Mouse (Mus musculus): ENCODE measurements around the gene Mrpl52. TPM values are rescaled to one million over a fixed set of nuclear protein-coding genes. Genes with fewer than 3 reads are reported as not detected.

The Mrpl52 gene
- polyA plus RNA-seq, 1 experiment from 2014 or later = 252 TPM

- no peak overlapping the region for H3K9ac ChIP-seq (ENCODE audit: low read depth, low read length)
- no peaks in the 10 kb centered on the region for H3K36me3 ChIP-seq (ENCODE audit: control insufficient read depth, insufficient read depth, low read length)
- no peaks in the 10 kb centered on the region for H3K27me3 ChIP-seq (ENCODE audit: control insufficient read depth, insufficient read depth, low read depth, low read length)
- no peak overlapping the region for H3K4me3 ChIP-seq (ENCODE audit: low read depth, low read length)
- no peak for ATAC-seq
- H3K27ac ChIP-seq (ENCODE audit: low read length) = no peak overlapping the region
- H3K4me2 ChIP-seq (ENCODE audit: low read length) = no peak overlapping the region
- no peaks in the 10 kb centered on the region for H3K9me3 ChIP-seq (replicated peaks; ENCODE audit: control insufficient read depth, low read length, poor library complexity, severe bottlenecking)
- 0 out of 2 replicates have a peak, but pooled peaks cover 2% of the 10 kb centered on the region for H3K4me1 ChIP-seq (ENCODE audit: control insufficient read depth, insufficient read depth, low read length)
- WGBS = 80% methylated on average over 25 of the region's 25 CpGs
Observed at GRCm38 (mm10) chr14:54408336-54409056, 18.2 kb upstream of the Mrpl52 start.

- no peak for ATAC-seq
- H3K9me3 ChIP-seq (replicated peaks; ENCODE audit: control insufficient read depth, low read length, poor library complexity, severe bottlenecking) = no peaks in the 10 kb centered on the region
- H3K4me3 ChIP-seq (ENCODE audit: low read depth, low read length) = no peak overlapping the region
- H3K4me1 ChIP-seq (ENCODE audit: control insufficient read depth, insufficient read depth, low read length) = 0 out of 2 replicates have a peak, but pooled peaks cover 2% of the 10 kb centered on the region
- H3K9ac ChIP-seq (ENCODE audit: low read depth, low read length) = no peak overlapping the region
- H3K27ac ChIP-seq (ENCODE audit: low read length) = no peak overlapping the region
- H3K36me3 ChIP-seq (ENCODE audit: control insufficient read depth, insufficient read depth, low read length) = no peaks in the 10 kb centered on the region
- 0 out of 2 replicates have a peak, but pooled peaks cover under 1% of the 10 kb centered on the region for H3K27me3 ChIP-seq (ENCODE audit: control insufficient read depth, insufficient read depth, low read depth, low read length)
- H3K4me2 ChIP-seq (ENCODE audit: low read length) = 0 out of 2 replicates have a peak overlapping the region, but pooled peaks have one; percentile 2
- WGBS = 79% methylated on average over 7 of the region's 7 CpGs
Observed at GRCm38 (mm10) chr14:54409057-54409645, 17.6 kb upstream of the Mrpl52 start.

- no peak for ATAC-seq
- 45% methylated on average over 17 of the region's 17 CpGs for whole genome bisulfite sequencing
- Histone ChIP-seq H3K9ac (ENCODE audit: low read depth, low read length) (0 out of 2 replicates have a peak overlapping the region, but pooled peaks have one; percentile 23), H3K4me1 (ENCODE audit: control insufficient read depth, insufficient read depth, low read length) (0 out of 2 replicates have a peak, but pooled peaks cover 2% of the 10 kb centered on the region), H3K9me3 (replicated peaks; ENCODE audit: control insufficient read depth, low read length, poor library complexity, severe bottlenecking) (no peaks in the 10 kb centered on the region), H3K4me3 (ENCODE audit: low read depth, low read length) (no peak overlapping the region), H3K4me2 (ENCODE audit: low read length) (0 out of 2 replicates have a peak overlapping the region, but pooled peaks have one; percentile 2), H3K36me3 (ENCODE audit: control insufficient read depth, insufficient read depth, low read length) (no peaks in the 10 kb centered on the region), H3K27me3 (ENCODE audit: control insufficient read depth, insufficient read depth, low read depth, low read length) (0 out of 2 replicates have a peak, but pooled peaks cover 3% of the 10 kb centered on the region), H3K27ac (ENCODE audit: low read length) (0 out of 2 replicates have a peak overlapping the region, but pooled peaks have one; percentile 13)
Observed at GRCm38 (mm10) chr14:54409980-54410810, 16.5 kb upstream of the Mrpl52 start.

GRCm38 (mm10) chr14:54412000-54412576 is 14.6 kb upstream of the Mrpl52 start:
- no peaks in the 10 kb centered on the region for H3K9me3 ChIP-seq (replicated peaks; ENCODE audit: control insufficient read depth, low read length, poor library complexity, severe bottlenecking)
- WGBS = 30% methylated on average over 9 of the region's 9 CpGs
- H3K4me2 ChIP-seq (ENCODE audit: low read length) = no peak overlapping the region
- no peaks in the 10 kb centered on the region for H3K36me3 ChIP-seq (ENCODE audit: control insufficient read depth, insufficient read depth, low read length)
- peaks cover 2% of the 10 kb centered on the region; the same call in 1 of the 2 replicates for H3K4me1 ChIP-seq (ENCODE audit: control insufficient read depth, insufficient read depth, low read length)
- H3K27me3 ChIP-seq (ENCODE audit: control insufficient read depth, insufficient read depth, low read depth, low read length) = peaks cover 8% of the 10 kb centered on the region; the same call in 1 of the 2 replicates
- H3K27ac ChIP-seq (ENCODE audit: low read length) = no peak overlapping the region
- no peak for ATAC-seq
- H3K4me3 ChIP-seq (ENCODE audit: low read depth, low read length) = no peak overlapping the region
- H3K9ac ChIP-seq (ENCODE audit: low read depth, low read length) = no peak overlapping the region

- H3K27me3 ChIP-seq (ENCODE audit: control insufficient read depth, insufficient read depth, low read depth, low read length) = peaks cover 8% of the 10 kb centered on the region; the same call in 1 of the 2 replicates
- H3K36me3 ChIP-seq (ENCODE audit: control insufficient read depth, insufficient read depth, low read length) = no peaks in the 10 kb centered on the region
- WGBS = 30% methylated on average over 2 of the region's 2 CpGs
- peaks cover 2% of the 10 kb centered on the region; the same call in 1 of the 2 replicates for H3K4me1 ChIP-seq (ENCODE audit: control insufficient read depth, insufficient read depth, low read length)
- no peak for ATAC-seq
- peak overlapping the region; percentile 14; the same call in 1 of the 2 replicates for H3K27ac ChIP-seq (ENCODE audit: low read length)
- H3K9ac ChIP-seq (ENCODE audit: low read depth, low read length) = no peak overlapping the region
- no peak overlapping the region for H3K4me2 ChIP-seq (ENCODE audit: low read length)
- H3K9me3 ChIP-seq (replicated peaks; ENCODE audit: control insufficient read depth, low read length, poor library complexity, severe bottlenecking) = no peaks in the 10 kb centered on the region
- no peak overlapping the region for H3K4me3 ChIP-seq (ENCODE audit: low read depth, low read length)
Observed at GRCm38 (mm10) chr14:54412629-54413170, 14.0 kb upstream of the Mrpl52 start.

- no peak overlapping the region for H3K4me3 ChIP-seq (ENCODE audit: low read depth, low read length)
Observed at GRCm38 (mm10) chr14:54413877-54414700, 12.6 kb upstream of the Mrpl52 start.

GRCm38 (mm10) chr14:54415241-54416020 is 11.3 kb upstream of the Mrpl52 start:
- H3K9ac ChIP-seq (ENCODE audit: low read depth, low read length) = no peak overlapping the region
- no peak overlapping the region for H3K27ac ChIP-seq (ENCODE audit: low read length)
- ATAC-seq = no peak
- H3K9me3 ChIP-seq (replicated peaks; ENCODE audit: control insufficient read depth, low read length, poor library complexity, severe bottlenecking) = no peaks in the 10 kb centered on the region
- H3K4me2 ChIP-seq (ENCODE audit: low read length) = no peak overlapping the region
- no peaks in the 10 kb centered on the region; the same call in 1 of the 2 replicates for H3K4me1 ChIP-seq (ENCODE audit: control insufficient read depth, insufficient read depth, low read length)
- H3K36me3 ChIP-seq (ENCODE audit: control insufficient read depth, insufficient read depth, low read length) = no peaks in the 10 kb centered on the region
- H3K4me3 ChIP-seq (ENCODE audit: low read depth, low read length) = no peak overlapping the region
- H3K27me3 ChIP-seq (ENCODE audit: control insufficient read depth, insufficient read depth, low read depth, low read length) = peaks cover 8% of the 10 kb centered on the region; the same call in 1 of the 2 replicates
- WGBS = 12% methylated on average over 13 of the region's 13 CpGs

More at GRCm38 (mm10) chr14:54413877-54414700, 12.6 kb upstream of the Mrpl52 start:
- peaks cover 2% of the 10 kb centered on the region; the same call in 1 of the 2 replicates for H3K4me1 ChIP-seq (ENCODE audit: control insufficient read depth, insufficient read depth, low read length)
- H3K9ac ChIP-seq (ENCODE audit: low read depth, low read length) = no peak overlapping the region
- peak overlapping the region; percentile 11; the same call in 1 of the 2 replicates for H3K4me2 ChIP-seq (ENCODE audit: low read length)
- H3K9me3 ChIP-seq (replicated peaks; ENCODE audit: control insufficient read depth, low read length, poor library complexity, severe bottlenecking) = no peaks in the 10 kb centered on the region
- H3K27ac ChIP-seq (ENCODE audit: low read length) = no peak overlapping the region
- WGBS = 10% methylated on average over 18 of the region's 18 CpGs
- peaks cover 8% of the 10 kb centered on the region; the same call in 1 of the 2 replicates for H3K27me3 ChIP-seq (ENCODE audit: control insufficient read depth, insufficient read depth, low read depth, low read length)
- no peaks in the 10 kb centered on the region for H3K36me3 ChIP-seq (ENCODE audit: control insufficient read depth, insufficient read depth, low read length)
- ATAC-seq = peak; percentile 57; the same call in 1 of the 2 replicates

Measured in midbrain, embryonic 16.5 days (tissue).